Mouse (Mus musculus) bone marrow macrophage, adult 2 months (primary cell): Measurements from ENCODE around the gene Arhgap23. TPM values are rescaled to one million over a fixed set of nuclear protein-coding genes. Genes with fewer than 3 reads are reported as not detected.

Experiments
- H3K27ac ChIP-seq: 2 replicates; pipeline ENCODE4 v1.5.1; 2012; ENCODE audit warnings: low read depth, low read length; ENCODE audit not compliant: insufficient read depth
- H3K4me1 ChIP-seq: 2 replicates; pipeline ENCODE4 v1.6.1; 2012; ENCODE audit warnings: low read length; ENCODE audit not compliant: control insufficient read depth, insufficient read depth
- H3K4me3 ChIP-seq: 2 replicates; pipeline ENCODE4 v1.5.1; 2012; ENCODE audit warnings: mild to moderate bottlenecking, low read length, moderate library complexity; ENCODE audit not compliant: insufficient read depth
- CTCF ChIP-seq: IDR thresholded peaks from 2 replicates; pipeline ENCODE4 v1.5.1; 2012; ENCODE audit warnings: low read depth, mild to moderate bottlenecking, low read length, moderate library complexity
- POLR2A ChIP-seq: IDR thresholded peaks from 2 replicates; pipeline ENCODE4 v1.6.1; 2012; ENCODE audit warnings: mild to moderate bottlenecking, low read depth, low read length, borderline replicate concordance
- polyA plus RNA-seq: library from polyadenylated mRNA; stranded (reverse); fragments of >200 nt; gene quantifications from 2 replicates; pipeline ENCODE4 v1.2.4, GENCODE M21; 2012; ENCODE audit not compliant: missing spikeins, insufficient read depth, insufficient read length

Arhgap23 gene
- 7.5 and 9.2 TPM in 2 replicates for polyA plus RNA-seq

- peak within 1 kb of the TSS; percentile 85 for H3K4me3 ChIP-seq
- TF ChIP-seq POLR2A = 0 out of 2 replicates have a peak, but pooled peaks have one; percentile 19
- TF ChIP-seq CTCF = no peak
- peak within 1 kb of the TSS; percentile 38 for H3K27ac ChIP-seq
- peaks cover 40% of the 10 kb centered on the region for H3K4me1 ChIP-seq
Observed at GRCm38 (mm10) chr11:97415330-97415711, at the start of gene Arhgap23. Arhgap23 (plus strand) TSS chr11:97415533.

GRCm38 (mm10) chr11:97365556-97365955 is 49.8 kb upstream of the Arhgap23 start:
- TF ChIP-seq CTCF = no peak
- no peak for TF ChIP-seq POLR2A
- H3K4me3 ChIP-seq = no peak overlapping the region
- H3K4me1 ChIP-seq = peaks cover 14% of the 10 kb centered on the region
- no peak overlapping the region for H3K27ac ChIP-seq

GRCm38 (mm10) chr11:97368501-97368900 is 46.8 kb upstream of the Arhgap23 start:
- H3K4me1 ChIP-seq = peaks cover 12% of the 10 kb centered on the region
- H3K4me3 ChIP-seq = no peak overlapping the region
- H3K27ac ChIP-seq = no peak overlapping the region
- TF ChIP-seq CTCF (no peak), POLR2A (no peak)

- no peak overlapping the region for H3K27ac ChIP-seq
- peaks cover 2% of the 10 kb centered on the region; the same call in 1 of the 2 replicates for H3K4me1 ChIP-seq
- no peak for TF ChIP-seq POLR2A
- H3K4me3 ChIP-seq = no peak overlapping the region
Observed at GRCm38 (mm10) chr11:97370329-97371091, 44.8 kb upstream of the Arhgap23 start.

GRCm38 (mm10) chr11:97372159-97372864 is 43.0 kb upstream of the Arhgap23 start:
- Histone ChIP-seq H3K4me3 (no peak overlapping the region), H3K27ac (no peak overlapping the region), H3K4me1 (no peaks in the 10 kb centered on the region)
- TF ChIP-seq POLR2A (no peak), CTCF (no peak)

GRCm38 (mm10) chr11:97373402-97373801 is 41.9 kb upstream of the Arhgap23 start:
- Histone ChIP-seq H3K27ac (no peak overlapping the region), H3K4me3 (no peak overlapping the region), H3K4me1 (no peaks in the 10 kb centered on the region)
- TF ChIP-seq POLR2A (no peak), CTCF (no peak)

GRCm38 (mm10) chr11:97380036-97380435 is 35.3 kb upstream of the Arhgap23 start:
- H3K4me1 ChIP-seq = peaks cover 2% of the 10 kb centered on the region; the same call in 1 of the 2 replicates
- no peak overlapping the region for H3K27ac ChIP-seq
- no peak overlapping the region for H3K4me3 ChIP-seq
- no peak for TF ChIP-seq CTCF
- no peak for TF ChIP-seq POLR2A

- Histone ChIP-seq H3K27ac (no peak overlapping the region), H3K4me1 (peaks cover 2% of the 10 kb centered on the region; the same call in 1 of the 2 replicates), H3K4me3 (no peak overlapping the region)
- TF ChIP-seq CTCF (no peak), POLR2A (no peak)
Observed at GRCm38 (mm10) chr11:97383017-97383416, 32.3 kb upstream of the Arhgap23 start.

- Histone ChIP-seq H3K27ac (no peak overlapping the region), H3K4me1 (peaks cover 2% of the 10 kb centered on the region; the same call in 1 of the 2 replicates), H3K4me3 (no peak overlapping the region)
- TF ChIP-seq CTCF (no peak), POLR2A (no peak)
Observed at GRCm38 (mm10) chr11:97383764-97384163, 31.6 kb upstream of the Arhgap23 start.

- no peak for TF ChIP-seq CTCF
- TF ChIP-seq POLR2A = no peak
- peaks cover 2% of the 10 kb centered on the region; the same call in 1 of the 2 replicates for H3K4me1 ChIP-seq
- H3K4me3 ChIP-seq = no peak overlapping the region
- H3K27ac ChIP-seq = no peak overlapping the region
Observed at GRCm38 (mm10) chr11:97387811-97388210, 27.5 kb upstream of the Arhgap23 start.
